Mouse (Mus musculus) C2C12 (cell line): ENCODE results near the gene Diras1.

Experiments used
- CTCF ChIP-seq: IDR thresholded peaks from one replicate; pipeline ENCODE4 v1.5.1; 2011; ENCODE audit not compliant: control insufficient read depth, insufficient read depth, insufficient read length
- FOSL1 ChIP-seq: IDR thresholded peaks from one replicate; pipeline ENCODE4 v1.8.0; 2011; ENCODE audit warnings: mild to moderate bottlenecking, low read length; ENCODE audit not compliant: poor library complexity, insufficient read depth, severe bottlenecking

- TF ChIP-seq CTCF, result no peak
- TF ChIP-seq FOSL1, result no peak
Measured at GRCm38 (mm10) chr10:81014393-81015384, 10.8 kb downstream of the Diras1 start, which contains the start of gene Gng7.
